Mouse (Mus musculus): ENCODE measurements around the gene Eps8. TPM values are rescaled to one million over a fixed set of nuclear protein-coding genes. Genes with fewer than 3 reads are reported as not detected.

Gene Eps8
- polyA plus RNA-seq, 1 experiment, result 51.9 TPM

GRCm38 (mm10) chr6:137437486-137437885 lies 217.2 kb downstream of the Eps8 start:
- H3K4me1 ChIP-seq (ENCODE audit: control insufficient read depth, insufficient read depth, low read length), result no peaks in the 10 kb centered on the region
- H3K27me3 ChIP-seq (replicated peaks; ENCODE audit: control insufficient read depth, insufficient read depth, low read length), result no peaks in the 10 kb centered on the region
- WGBS, result 68% methylated on average over 4 of the region's 4 CpGs
- no peak overlapping the region for H3K27ac ChIP-seq (ENCODE audit: insufficient read depth, low read depth, low read length)
- TF ChIP-seq POLR2A (IDR thresholded peaks at IDR 0.05; ENCODE audit: low read depth, low read length), result no peak
- H3K36me3 ChIP-seq (ENCODE audit: control insufficient read depth, insufficient read depth, low read length), result no peaks in the 10 kb centered on the region
- DNase-seq, result no peak
- H3K4me3 ChIP-seq (ENCODE audit: insufficient read depth, low read depth, low read length), result no peak overlapping the region

- Histone ChIP-seq H3K36me3 (ENCODE audit: control insufficient read depth, insufficient read depth, low read length) (no peaks in the 10 kb centered on the region), H3K4me1 (ENCODE audit: control insufficient read depth, insufficient read depth, low read length) (no peaks in the 10 kb centered on the region), H3K27ac (ENCODE audit: insufficient read depth, low read depth, low read length) (no peak overlapping the region), H3K4me3 (ENCODE audit: insufficient read depth, low read depth, low read length) (no peak overlapping the region), H3K27me3 (replicated peaks; ENCODE audit: control insufficient read depth, insufficient read depth, low read length) (no peaks in the 10 kb centered on the region)
- TF ChIP-seq CTCF (conservative IDR thresholded peaks at IDR 0.05; ENCODE audit: insufficient read depth, insufficient read length, low read depth, low read length), result no peak
- no peak for TF ChIP-seq POLR2A (IDR thresholded peaks at IDR 0.05; ENCODE audit: low read depth, low read length)
- WGBS, result 66% methylated on average over 14 of the region's 14 CpGs
- DNase-seq, result no peak
Measured at GRCm38 (mm10) chr6:137433521-137434137, 221.0 kb downstream of the Eps8 start.

Other genes with a start within 250 kb of the Eps8 start
- 29.7 and 31.1 TPM in 2 replicates for gene Strap, start 80.2 kb upstream of the Eps8 start, polyA plus RNA-seq (2012; rRNA removed)
- gene Dera, start 99.7 kb upstream of the Eps8 start, polyA plus RNA-seq (2012; rRNA removed), result 36.0 and 38.2 TPM in 2 replicates